Mouse (Mus musculus): Measurements from ENCODE around the gene Tcf7l1. TPM values are rescaled to one million over a fixed set of nuclear protein-coding genes. Genes with fewer than 3 reads are reported as not detected.

Tcf7l1 gene
- polyA plus RNA-seq, 1 experiment from 2014 or later, result 5.3 TPM

DNA sequence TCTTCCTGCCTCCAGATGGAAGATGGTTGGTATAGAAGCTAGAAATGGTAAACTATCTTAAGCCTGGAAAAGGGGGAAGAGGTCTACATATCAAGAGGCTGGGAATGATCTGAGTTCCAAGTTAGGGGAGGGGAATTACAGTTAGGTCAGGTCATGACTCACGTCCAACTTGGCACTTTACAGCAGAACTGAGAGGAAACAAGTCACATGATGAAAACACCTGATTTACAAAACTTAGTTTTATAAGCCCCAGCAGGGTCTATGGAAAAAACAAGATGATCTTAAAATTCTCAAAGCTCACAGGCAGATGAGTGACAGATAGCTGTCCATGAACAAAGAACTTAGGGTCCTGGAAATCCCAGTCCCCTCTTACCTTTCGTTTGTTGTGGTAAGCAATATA lies 173.9 kb downstream of the Tcf7l1 start:
- 27% methylated on average over 2 of the region's 2 CpGs for WGBS (ENCODE audit: insufficient replicate concordance)

DNA sequence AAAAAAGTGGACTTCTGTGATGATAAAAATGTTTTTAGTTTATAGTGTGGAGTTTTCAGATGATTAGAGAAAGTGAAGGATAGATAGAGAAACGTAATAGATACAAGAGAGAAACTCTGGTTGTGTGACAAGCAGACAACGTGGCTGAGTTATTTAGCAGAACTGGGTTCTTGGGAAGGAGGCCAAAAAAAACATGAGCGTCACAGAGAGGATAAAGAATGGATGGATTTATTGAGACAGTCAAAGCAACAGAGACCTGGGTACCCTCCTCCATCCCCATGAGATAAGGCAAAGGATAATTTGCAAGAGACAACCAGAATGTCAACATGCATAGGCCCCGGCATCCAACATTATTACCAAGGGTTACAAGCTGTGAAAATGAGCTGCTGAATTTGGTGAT lies 178.8 kb downstream of the Tcf7l1 start:
- Histone ChIP-seq H3K4me1 (ENCODE audit: control insufficient read depth, low read depth, low read length) (peaks cover 8% of the 10 kb centered on the region), H3K4me3 (ENCODE audit: low read depth, low read length) (no peak overlapping the region), H3K9me3 (replicated peaks; ENCODE audit: control insufficient read depth, low read length) (no peaks in the 10 kb centered on the region), H3K27me3 (ENCODE audit: control insufficient read depth, insufficient read depth, low read depth, low read length) (no peaks in the 10 kb centered on the region), H3K9ac (ENCODE audit: low read depth, low read length) (no peak overlapping the region), H3K36me3 (ENCODE audit: control insufficient read depth, insufficient read depth) (peaks cover 16% of the 10 kb centered on the region), H3K27ac (ENCODE audit: low read length) (no peak overlapping the region), H3K4me2 (ENCODE audit: low read depth, low read length) (no peak overlapping the region)
- ATAC-seq (ENCODE audit: low read depth), result no peak
- WGBS (ENCODE audit: insufficient replicate concordance), result 70% methylated on average over 4 of the region's 4 CpGs

More for the DNA sequence above, 173.9 kb downstream of the Tcf7l1 start:
- Histone ChIP-seq H3K9ac (ENCODE audit: low read depth, low read length) (peak overlapping the region; percentile 80), H3K27ac (ENCODE audit: low read length) (no peak overlapping the region), H3K4me3 (ENCODE audit: low read depth, low read length) (peak overlapping the region; percentile 95), H3K4me1 (ENCODE audit: control insufficient read depth, low read depth, low read length) (peaks cover 26% of the 10 kb centered on the region), H3K27me3 (ENCODE audit: control insufficient read depth, insufficient read depth, low read depth, low read length) (no peaks in the 10 kb centered on the region), H3K9me3 (replicated peaks; ENCODE audit: control insufficient read depth, low read length) (no peaks in the 10 kb centered on the region), H3K4me2 (ENCODE audit: low read depth, low read length) (peak overlapping the region; percentile 82), H3K36me3 (ENCODE audit: control insufficient read depth, insufficient read depth) (peaks cover 11% of the 10 kb centered on the region)
- no peak for ATAC-seq (ENCODE audit: low read depth)

DNA sequence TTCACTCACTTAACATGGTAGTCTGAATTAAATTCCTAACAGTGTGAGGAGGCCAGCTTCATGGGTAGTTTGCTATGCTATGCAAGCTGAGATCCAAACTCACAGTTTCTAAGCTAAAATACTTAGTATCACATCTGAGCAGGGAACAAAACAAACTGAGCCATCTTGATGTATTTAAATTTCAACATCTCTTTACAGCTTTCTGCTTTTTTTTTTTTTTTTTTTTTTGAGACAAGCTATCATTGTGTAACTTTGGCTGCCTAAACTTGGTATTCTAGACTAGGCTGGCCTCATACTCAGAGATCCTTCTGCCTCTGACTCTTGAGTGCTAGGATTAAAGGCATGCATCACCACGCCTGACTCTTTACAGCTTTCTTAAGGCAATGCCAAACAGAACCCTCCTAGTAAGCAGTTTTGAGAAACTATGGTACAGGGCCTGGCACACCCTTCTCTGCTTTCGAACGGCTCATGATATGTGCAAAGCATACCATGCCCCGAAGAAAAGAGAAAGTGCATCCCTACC lies 180.3 kb downstream of the Tcf7l1 start:
- 75% methylated on average over 4 of the region's 4 CpGs for WGBS (ENCODE audit: insufficient replicate concordance)
- H3K4me3 ChIP-seq (ENCODE audit: low read depth, low read length), result no peak overlapping the region
- no peak overlapping the region for H3K27ac ChIP-seq (ENCODE audit: low read length)
- H3K36me3 ChIP-seq (ENCODE audit: control insufficient read depth, insufficient read depth), result peaks cover 16% of the 10 kb centered on the region
- ATAC-seq (ENCODE audit: low read depth), result no peak
- no peaks in the 10 kb centered on the region for H3K9me3 ChIP-seq (replicated peaks; ENCODE audit: control insufficient read depth, low read length)
- H3K9ac ChIP-seq (ENCODE audit: low read depth, low read length), result no peak overlapping the region
- no peaks in the 10 kb centered on the region for H3K27me3 ChIP-seq (ENCODE audit: control insufficient read depth, insufficient read depth, low read depth, low read length)
- H3K4me2 ChIP-seq (ENCODE audit: low read depth, low read length), result no peak overlapping the region
- H3K4me1 ChIP-seq (ENCODE audit: control insufficient read depth, low read depth, low read length), result no peaks in the 10 kb centered on the region

DNA sequence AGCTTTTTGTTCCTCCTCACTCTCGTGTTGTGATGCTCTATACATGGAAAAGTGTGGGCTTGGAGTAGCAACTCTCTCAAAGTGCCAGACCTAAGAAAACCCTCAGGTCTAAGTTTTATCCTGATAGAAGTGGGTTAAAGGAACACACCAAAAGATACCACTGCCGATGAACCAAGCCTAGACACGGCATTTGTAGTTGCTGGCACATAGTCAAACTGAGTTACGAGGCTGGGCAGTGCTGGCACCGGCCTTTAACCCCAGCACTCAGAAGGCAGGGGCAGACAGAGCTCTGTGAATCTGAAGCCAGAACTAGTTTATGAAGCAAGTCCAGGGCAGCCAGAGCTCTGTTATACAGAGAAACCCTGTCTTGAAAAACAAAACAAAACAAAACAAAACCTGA lies 181.4 kb downstream of the Tcf7l1 start:
- no peak overlapping the region for H3K27ac ChIP-seq (ENCODE audit: low read length)
- H3K27me3 ChIP-seq (ENCODE audit: control insufficient read depth, insufficient read depth, low read depth, low read length), result no peaks in the 10 kb centered on the region
- H3K9me3 ChIP-seq (replicated peaks; ENCODE audit: control insufficient read depth, low read length), result no peaks in the 10 kb centered on the region
- H3K9ac ChIP-seq (ENCODE audit: low read depth, low read length), result no peak overlapping the region
- no peak overlapping the region for H3K4me2 ChIP-seq (ENCODE audit: low read depth, low read length)
- no peak for ATAC-seq (ENCODE audit: low read depth)
- H3K4me3 ChIP-seq (ENCODE audit: low read depth, low read length), result no peak overlapping the region
- peaks cover 16% of the 10 kb centered on the region for H3K36me3 ChIP-seq (ENCODE audit: control insufficient read depth, insufficient read depth)
- 75% methylated on average over 5 of the region's 5 CpGs for WGBS (ENCODE audit: insufficient replicate concordance)
- no peaks in the 10 kb centered on the region for H3K4me1 ChIP-seq (ENCODE audit: control insufficient read depth, low read depth, low read length)

DNA sequence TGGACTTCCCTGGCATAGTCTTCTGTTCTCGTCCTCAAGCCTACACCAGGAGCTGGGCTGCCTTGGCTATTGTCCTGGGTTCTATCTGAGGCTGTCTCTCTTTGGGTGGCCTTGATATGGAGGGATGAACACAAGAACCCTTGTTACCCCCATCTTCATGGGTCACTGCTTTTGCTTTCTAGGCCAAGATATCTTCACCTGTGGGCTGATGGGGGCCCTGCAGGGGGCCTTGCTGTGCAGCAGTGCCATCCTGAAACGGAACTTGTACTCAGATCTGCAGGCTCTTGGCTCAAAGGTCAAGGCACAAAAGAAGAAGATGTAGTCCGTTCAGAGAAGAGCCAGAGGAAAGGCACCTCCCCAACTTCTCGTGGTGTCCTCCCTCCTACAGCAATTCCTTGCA lies 182.0 kb downstream of the Tcf7l1 start:
- H3K36me3 ChIP-seq (ENCODE audit: control insufficient read depth, insufficient read depth), result peaks cover 16% of the 10 kb centered on the region
- no peaks in the 10 kb centered on the region for H3K27me3 ChIP-seq (ENCODE audit: control insufficient read depth, insufficient read depth, low read depth, low read length)
- no peak for ATAC-seq (ENCODE audit: low read depth)
- H3K9me3 ChIP-seq (replicated peaks; ENCODE audit: control insufficient read depth, low read length), result no peaks in the 10 kb centered on the region
- H3K4me2 ChIP-seq (ENCODE audit: low read depth, low read length), result no peak overlapping the region
- H3K4me1 ChIP-seq (ENCODE audit: control insufficient read depth, low read depth, low read length), result no peaks in the 10 kb centered on the region
- no peak overlapping the region for H3K27ac ChIP-seq (ENCODE audit: low read length)
- no peak overlapping the region for H3K9ac ChIP-seq (ENCODE audit: low read depth, low read length)
- no peak overlapping the region for H3K4me3 ChIP-seq (ENCODE audit: low read depth, low read length)
- 69% methylated on average over 4 of the region's 4 CpGs for WGBS (ENCODE audit: insufficient replicate concordance)

DNA sequence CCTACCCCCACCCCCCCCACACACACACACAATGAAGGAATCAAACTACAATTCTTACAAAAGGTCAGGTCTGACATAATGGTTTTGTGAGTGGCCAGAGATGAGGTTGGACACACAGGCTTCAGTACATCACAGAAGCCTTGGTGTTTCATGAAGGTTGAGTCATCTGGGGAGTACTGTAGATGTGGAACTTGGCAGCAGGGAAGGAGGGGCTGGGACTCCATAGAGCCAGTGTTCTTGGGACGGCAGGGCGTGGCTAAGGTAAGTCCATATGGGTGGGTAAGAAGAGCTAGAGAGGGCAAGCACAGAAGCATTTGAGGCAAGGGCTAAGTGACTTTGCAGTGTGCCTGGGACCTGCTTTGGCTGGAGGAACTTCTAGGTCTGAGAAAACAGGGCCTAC lies 185.0 kb downstream of the Tcf7l1 start:
- 75% methylated on average over 2 of the region's 2 CpGs for WGBS (ENCODE audit: insufficient replicate concordance)
- no peak for ATAC-seq (ENCODE audit: low read depth)

DNA sequence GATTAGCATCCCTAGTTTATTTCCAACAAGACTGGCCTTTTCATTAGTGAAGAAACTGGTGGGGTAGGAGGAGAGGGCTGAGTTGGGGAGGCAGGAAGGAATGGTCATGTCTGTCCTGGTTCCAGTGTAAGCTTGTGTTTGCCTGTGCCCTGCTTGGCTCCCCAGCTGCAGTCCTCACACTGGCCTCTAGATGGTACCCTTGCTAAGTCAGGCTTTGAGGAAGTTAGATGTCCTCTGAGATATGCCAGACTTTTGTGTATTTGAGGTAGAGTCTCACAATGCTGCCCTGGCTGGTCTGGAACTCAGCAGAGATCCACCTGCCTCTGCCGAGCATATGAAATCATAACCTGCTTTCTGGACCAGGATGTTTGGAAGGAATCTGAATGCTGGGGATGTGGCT lies 187.3 kb downstream of the Tcf7l1 start:
- 7% methylated on average over 1 of the region's 1 CpGs for WGBS (ENCODE audit: insufficient replicate concordance)
- Histone ChIP-seq H3K4me2 (ENCODE audit: low read depth, low read length) (no peak overlapping the region), H3K4me1 (ENCODE audit: control insufficient read depth, low read depth, low read length) (peaks cover 18% of the 10 kb centered on the region), H3K9ac (ENCODE audit: low read depth, low read length) (no peak overlapping the region), H3K27me3 (ENCODE audit: control insufficient read depth, insufficient read depth, low read depth, low read length) (no peaks in the 10 kb centered on the region), H3K4me3 (ENCODE audit: low read depth, low read length) (no peak overlapping the region), H3K27ac (ENCODE audit: low read length) (no peak overlapping the region), H3K9me3 (replicated peaks; ENCODE audit: control insufficient read depth, low read length) (no peaks in the 10 kb centered on the region), H3K36me3 (ENCODE audit: control insufficient read depth, insufficient read depth) (no peaks in the 10 kb centered on the region; the same call in 1 of the 2 replicates)
- ATAC-seq (ENCODE audit: low read depth), result no peak

More for the DNA sequence above, 185.0 kb downstream of the Tcf7l1 start:
- no peak overlapping the region for H3K4me2 ChIP-seq (ENCODE audit: low read depth, low read length)
- no peaks in the 10 kb centered on the region for H3K9me3 ChIP-seq (replicated peaks; ENCODE audit: control insufficient read depth, low read length)
- no peaks in the 10 kb centered on the region for H3K27me3 ChIP-seq (ENCODE audit: control insufficient read depth, insufficient read depth, low read depth, low read length)
- no peak overlapping the region for H3K9ac ChIP-seq (ENCODE audit: low read depth, low read length)
- H3K36me3 ChIP-seq (ENCODE audit: control insufficient read depth, insufficient read depth), result peaks cover 5% of the 10 kb centered on the region; the same call in 1 of the 2 replicates
- H3K4me3 ChIP-seq (ENCODE audit: low read depth, low read length), result no peak overlapping the region
- no peak overlapping the region for H3K27ac ChIP-seq (ENCODE audit: low read length)
- H3K4me1 ChIP-seq (ENCODE audit: control insufficient read depth, low read depth, low read length), result peaks cover 4% of the 10 kb centered on the region

DNA sequence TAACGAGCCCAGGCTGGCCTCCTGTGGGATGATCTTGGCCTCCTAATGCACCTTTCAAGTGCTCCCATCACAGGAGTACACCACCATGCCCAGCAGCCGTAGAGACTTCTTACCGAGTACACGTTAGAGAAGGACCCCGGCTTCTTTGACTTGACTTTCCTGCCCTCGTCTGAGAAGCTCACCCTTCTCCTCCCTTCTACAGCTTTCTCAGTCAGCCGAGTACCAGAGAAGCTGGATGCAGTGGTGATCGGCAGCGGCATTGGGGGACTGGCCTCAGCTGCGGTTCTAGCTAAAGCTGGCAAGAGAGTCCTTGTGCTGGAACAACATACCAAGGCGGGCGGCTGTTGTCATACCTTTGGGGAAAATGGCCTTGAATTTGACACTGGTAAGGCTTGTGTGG lies 188.3 kb downstream of the Tcf7l1 start:
- Histone ChIP-seq H3K9ac (ENCODE audit: low read depth, low read length) (no peak overlapping the region), H3K4me3 (ENCODE audit: low read depth, low read length) (no peak overlapping the region)

DNA sequence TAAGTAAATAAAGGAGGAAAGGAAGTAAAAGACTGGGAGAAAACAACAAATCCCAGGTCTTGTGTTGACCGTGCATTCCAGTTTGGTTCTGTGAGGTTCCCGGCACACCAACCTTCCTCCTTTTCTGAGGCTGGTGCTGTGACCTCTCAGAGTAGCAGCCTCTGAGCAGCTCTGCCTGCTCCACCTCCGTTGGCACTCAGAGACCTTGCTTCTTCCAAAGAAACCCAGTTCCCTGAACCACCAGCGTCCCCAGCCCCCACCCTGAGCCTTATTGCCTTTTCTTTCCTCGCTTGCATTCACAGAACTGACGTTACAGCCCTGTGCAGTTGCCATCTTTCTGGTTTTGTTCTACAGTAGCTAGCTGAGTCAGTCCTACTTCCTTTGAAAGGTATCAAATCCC lies 188.8 kb downstream of the Tcf7l1 start:
- ATAC-seq (ENCODE audit: low read depth), result no peak
- no peak overlapping the region for H3K27ac ChIP-seq (ENCODE audit: low read length)
- H3K9ac ChIP-seq (ENCODE audit: low read depth, low read length), result no peak overlapping the region
- H3K4me3 ChIP-seq (ENCODE audit: low read depth, low read length), result no peak overlapping the region
- H3K27me3 ChIP-seq (ENCODE audit: control insufficient read depth, insufficient read depth, low read depth, low read length), result no peaks in the 10 kb centered on the region
- H3K9me3 ChIP-seq (replicated peaks; ENCODE audit: control insufficient read depth, low read length), result no peaks in the 10 kb centered on the region
- H3K4me1 ChIP-seq (ENCODE audit: control insufficient read depth, low read depth, low read length), result peaks cover 18% of the 10 kb centered on the region
- no peaks in the 10 kb centered on the region for H3K36me3 ChIP-seq (ENCODE audit: control insufficient read depth, insufficient read depth)
- H3K4me2 ChIP-seq (ENCODE audit: low read depth, low read length), result no peak overlapping the region
- 72% methylated on average over 6 of the region's 6 CpGs for WGBS (ENCODE audit: insufficient replicate concordance)

More for the DNA sequence above, 188.3 kb downstream of the Tcf7l1 start:
- H3K36me3 ChIP-seq (ENCODE audit: control insufficient read depth, insufficient read depth), result no peaks in the 10 kb centered on the region
- peaks cover 18% of the 10 kb centered on the region for H3K4me1 ChIP-seq (ENCODE audit: control insufficient read depth, low read depth, low read length)
- no peak overlapping the region for H3K27ac ChIP-seq (ENCODE audit: low read length)
- no peaks in the 10 kb centered on the region for H3K9me3 ChIP-seq (replicated peaks; ENCODE audit: control insufficient read depth, low read length)
- H3K4me2 ChIP-seq (ENCODE audit: low read depth, low read length), result no peak overlapping the region
- WGBS (ENCODE audit: insufficient replicate concordance), result 82% methylated on average over 12 of the region's 12 CpGs
- no peak for ATAC-seq (ENCODE audit: low read depth)
- no peaks in the 10 kb centered on the region for H3K27me3 ChIP-seq (ENCODE audit: control insufficient read depth, insufficient read depth, low read depth, low read length)
